9 mouse cellular contexts compared by ENCODE assay signal in genomic region chr19:61199316-61199715, GRCm38 (mm10). TPM values are rescaled to one million over a fixed set of nuclear protein-coding genes. Genes with fewer than 3 reads are reported as not detected.
DNase-seq lines count a peak whose midpoint lies in the region; ATAC-seq and TF ChIP-seq lines count a peak whose summit lies in the region.
"Had no signal": no experiment of that assay in that cellular context is flagged by ENCODE, and none has a peak within 500 bp of the region (broad histone marks: within the 10 kb centered on the region; RNA-seq: fewer than 3 reads in every experiment).

No protein-coding gene starts in this region.

- no peak for TF ChIP-seq EP300 in liver, postnatal 0 days (IDR thresholded peaks at IDR 0.05; ENCODE audit: low read depth)

- no peak overlapping the region for H3K9ac ChIP-seq in neural tube, embryonic 15.5 days (replicated peaks)
- H3K9ac ChIP-seq in liver, postnatal 0 days (replicated peaks), result no peak overlapping the region
- H3K9ac ChIP-seq: limb, embryonic 15.5 days had no signal

- H3K4me2 ChIP-seq in neural tube, embryonic 15.5 days, result no peak overlapping the region
- H3K4me2 ChIP-seq in liver, postnatal 0 days (ENCODE audit: low read depth, low read length), result no peak overlapping the region
- H3K4me2 ChIP-seq: limb, embryonic 15.5 days had no signal

- H3K4me3 ChIP-seq in neural tube, embryonic 15.5 days (replicated peaks), result no peak overlapping the region
- H3K4me3 ChIP-seq in liver, postnatal 0 days (ENCODE audit: low read depth, low read length), result no peak overlapping the region
- H3K4me3 ChIP-seq: limb, embryonic 15.5 days had no signal

- ATAC-seq in neural tube, embryonic 15.5 days (ENCODE audit: low FRiP score), result no peak
- no peak for ATAC-seq in liver, postnatal 0 days
- ATAC-seq in granulocyte monocyte progenitor cell, adult 5-6 weeks (replicated peaks; ENCODE audit: poor library complexity, severe bottlenecking), result no peak

- H3K27me3 ChIP-seq in neural tube, embryonic 15.5 days (replicated peaks), result no peaks in the 10 kb centered on the region
- H3K27me3 ChIP-seq in liver, postnatal 0 days (ENCODE audit: insufficient read depth, low read length), result no peaks in the 10 kb centered on the region
- H3K27me3 ChIP-seq: limb, embryonic 15.5 days had no signal

- H3K9me3 ChIP-seq in neural tube, embryonic 15.5 days (replicated peaks), result no peaks in the 10 kb centered on the region
- H3K9me3 ChIP-seq in liver, postnatal 0 days (ENCODE audit: low read length), result no peaks in the 10 kb centered on the region
- H3K9me3 ChIP-seq: limb, embryonic 15.5 days had no signal

- DNase-seq in neural tube, embryonic 10.5 days (ENCODE audit: extremely low spot score, low spot score), result peak; percentile 96
- peak; percentile 28 for DNase-seq in brain, embryonic 18.5 days (ENCODE audit: low read depth, low spot score)
- peak; percentile 80 to 86 for DNase-seq in frontal cortex, postnatal 25 days (ENCODE audit: low spot score in 2 of 2)
- DNase-seq in kidney, postnatal 36 days, result peak; percentile 87 to 95
- peak; percentile 94 for DNase-seq in liver, postnatal 0 days
- DNase-seq in skeletal muscle tissue, adult 2 months (ENCODE audit: low read depth, low spot score), result peak; percentile 50

- no peaks in the 10 kb centered on the region for H3K4me1 ChIP-seq in neural tube, embryonic 15.5 days
- H3K4me1 ChIP-seq in liver, postnatal 0 days (ENCODE audit: insufficient read depth), result no peaks in the 10 kb centered on the region
- H3K4me1 ChIP-seq: limb, embryonic 15.5 days had no signal

- no peak for TF ChIP-seq CTCF in liver, postnatal 0 days (IDR thresholded peaks at IDR 0.05; ENCODE audit: low read depth)

- no peak overlapping the region for H3K27ac ChIP-seq in neural tube, embryonic 15.5 days (replicated peaks)
- H3K27ac ChIP-seq in liver, postnatal 0 days (ENCODE audit: low read depth), result no peak overlapping the region
- H3K27ac ChIP-seq: limb, embryonic 15.5 days had no signal

- no peaks in the 10 kb centered on the region for H3K36me3 ChIP-seq in neural tube, embryonic 15.5 days
- no peaks in the 10 kb centered on the region for H3K36me3 ChIP-seq in liver, postnatal 0 days (replicated peaks; ENCODE audit: insufficient read depth, low read length)
- H3K36me3 ChIP-seq: limb, embryonic 15.5 days had no signal

- WGBS in neural tube, embryonic 15.5 days, result 13% methylated on average over 13 of the region's 13 CpGs
- WGBS in liver, postnatal 0 days (ENCODE audit: insufficient replicate concordance), result 14% methylated on average over 13 of the region's 13 CpGs

RNA-seq across cellular contexts. Expression of gene Gm6020, which starts 15.6 kb away (rescaled TPM):
- not detected in 2 replicates for polyA plus RNA-seq in neural tube, embryonic 15.5 days (2015; fragmentation: Nextera tagmentation; extraction: Ambion mirVana)
- polyA plus RNA-seq in liver, postnatal 0 days (2015; fragmentation: Nextera tagmentation; extraction: Ambion mirVana), result not detected in 2 replicates
- total RNA-seq in granulocyte monocyte progenitor cell, adult 5-6 weeks (2014; fragmentation: Nextera tagmentation), result not detected in 2 replicates
- not detected in 2 replicates for total RNA-seq in granulocyte monocyte progenitor cell, adult 5-6 weeks (2017)
- polyA plus RNA-seq: limb, embryonic 15.5 days had no signal

RNA-seq across cellular contexts. Expression of gene Gm7102, which starts 23.2 kb away (rescaled TPM):
- polyA plus RNA-seq in neural tube, embryonic 15.5 days (2015; fragmentation: Nextera tagmentation; extraction: Ambion mirVana), result 0.24 and 0.29 TPM in 2 replicates
- polyA plus RNA-seq in liver, postnatal 0 days (2015; fragmentation: Nextera tagmentation; extraction: Ambion mirVana), result 0.07 TPM in 1 of 2 replicates, not detected in the other
- total RNA-seq in granulocyte monocyte progenitor cell, adult 5-6 weeks (2014; fragmentation: Nextera tagmentation), result not detected in 2 replicates
- total RNA-seq in granulocyte monocyte progenitor cell, adult 5-6 weeks (2017), result 1.0 and 1.1 TPM in 2 replicates
- polyA plus RNA-seq: limb, embryonic 15.5 days had no signal

RNA-seq across cellular contexts. Expression of gene Csf2ra, which starts 28.9 kb away (rescaled TPM):
- polyA plus RNA-seq in neural tube, embryonic 15.5 days (2015; fragmentation: Nextera tagmentation; extraction: Ambion mirVana), result 83.0 and 85.3 TPM in 2 replicates
- polyA plus RNA-seq in liver, postnatal 0 days (2015; fragmentation: Nextera tagmentation; extraction: Ambion mirVana), result 11.6 and 13.0 TPM in 2 replicates
- 132 and 140 TPM in 2 replicates for total RNA-seq in granulocyte monocyte progenitor cell, adult 5-6 weeks (2014; fragmentation: Nextera tagmentation)
- 36.1 and 42.1 TPM in 2 replicates for total RNA-seq in granulocyte monocyte progenitor cell, adult 5-6 weeks (2017)

RNA-seq across cellular contexts. Expression of gene Zfp950, which starts 58.7 kb away (rescaled TPM):
- 60.9 and 65.1 TPM in 2 replicates for polyA plus RNA-seq in neural tube, embryonic 15.5 days (2015; fragmentation: Nextera tagmentation; extraction: Ambion mirVana)
- polyA plus RNA-seq in liver, postnatal 0 days (2015; fragmentation: Nextera tagmentation; extraction: Ambion mirVana), result 10.8 and 13.7 TPM in 2 replicates
- total RNA-seq in granulocyte monocyte progenitor cell, adult 5-6 weeks (2014; fragmentation: Nextera tagmentation), result 41.2 and 53.4 TPM in 2 replicates
- 23.1 and 61.2 TPM in 2 replicates for total RNA-seq in granulocyte monocyte progenitor cell, adult 5-6 weeks (2017)

Comparison
In these comparisons a context has a peak if more than half of its experiments do, and no peak if none do; other contexts are left out.
1. DNase-seq: peak in every context shown above with its lines; median percentile 96 in neural tube, embryonic 10.5 days; 94 in liver, postnatal 0 days; 91 in kidney, postnatal 36 days; 83 in frontal cortex, postnatal 25 days; 50 in skeletal muscle tissue, adult 2 months; 28 in brain, embryonic 18.5 days.